Mouse (Mus musculus) G1E (cell line): ENCODE data around the gene Reck.

Experiments
- CTCF ChIP-seq: IDR thresholded peaks from 2 replicates; pipeline ENCODE4 v1.5.1; 2012; ENCODE audit warnings: low read depth, low read length, inconsistent platforms, mixed read lengths
- POLR2AphosphoS5 ChIP-seq: IDR thresholded peaks from 2 replicates; pipeline ENCODE4 v1.6.1; 2012; ENCODE audit warnings: low read depth, low read length, inconsistent platforms; ENCODE audit not compliant: insufficient replicate concordance

GRCm38 (mm10) chr4:43982053-43982732, 106.9 kb downstream of the Reck start:
- TF ChIP-seq CTCF (peak; percentile 73; the same call in 1 of the 2 replicates), POLR2AphosphoS5 (no peak)
